Mouse (Mus musculus): Measurements from ENCODE around the gene Alg3.

GRCm38 (mm10) chr16:20596687-20597441 lies 14.7 kb downstream of the Alg3 start:
- TF ChIP-seq GATA1 (IDR thresholded peaks at IDR 0.05; ENCODE audit: low read length): no peak
- no peak for TF ChIP-seq TAL1 (IDR thresholded peaks at IDR 0.05; ENCODE audit: low read length)

All from erythroblast, embryonic 14.5 days (primary cell).